Mouse (Mus musculus): Measurements from ENCODE around the gene Zfp454. TPM values are rescaled to one million over a fixed set of nuclear protein-coding genes. Genes with fewer than 3 reads are reported as not detected.

Zfp454 gene
- polyA plus RNA-seq (2015; fragmentation: Nextera tagmentation; extraction: Ambion mirVana): 8.5 and 9.6 TPM in 2 replicates

GRCm38 (mm10) chr11:50887390-50888128, at the start of gene Zfp454:
Gene Zfp454, minus strand, starts transcription at chr11:50887651.
- H3K36me3 ChIP-seq: peaks cover 21% of the 10 kb centered on the region
- peak within 1 kb of the TSS; percentile 79 for H3K4me2 ChIP-seq
- H3K27ac ChIP-seq: peak within 1 kb of the TSS; percentile 79
- H3K4me3 ChIP-seq (replicated peaks): peak within 1 kb of the TSS; percentile 54
- H3K27me3 ChIP-seq: no peaks in the 10 kb centered on the region
- H3K9ac ChIP-seq: peak within 1 kb of the TSS; percentile 51
- WGBS: 6% methylated on average over 26 of the region's 26 CpGs
- H3K4me1 ChIP-seq: peaks cover 8% of the 10 kb centered on the region
- H3K9me3 ChIP-seq (replicated peaks): no peaks in the 10 kb centered on the region
- peak; percentile 96 for ATAC-seq (replicated peaks; ENCODE audit: low FRiP score)

GRCm38 (mm10) chr11:50932040-50932439, 44.6 kb upstream of the Zfp454 start:
- H3K9ac ChIP-seq: no peak overlapping the region
- WGBS: 90% methylated on average over 1 of the region's 1 CpGs
- H3K27me3 ChIP-seq: no peaks in the 10 kb centered on the region
- H3K36me3 ChIP-seq: no peaks in the 10 kb centered on the region
- ATAC-seq (replicated peaks; ENCODE audit: low FRiP score): 0 out of 2 replicates have a peak, but pooled peaks have one; percentile 37
- H3K9me3 ChIP-seq (replicated peaks): no peaks in the 10 kb centered on the region
- peak overlapping the region; percentile 78; the same call in 1 of the 2 replicates for H3K4me3 ChIP-seq (replicated peaks)
- H3K27ac ChIP-seq: peak overlapping the region; percentile 37; the same call in 1 of the 2 replicates
- H3K4me2 ChIP-seq: peak overlapping the region; percentile 96
- peaks cover 6% of the 10 kb centered on the region for H3K4me1 ChIP-seq

- Histone ChIP-seq H3K27me3 (no peaks in the 10 kb centered on the region), H3K4me1 (peaks cover 6% of the 10 kb centered on the region), H3K27ac (peak within 1 kb of the TSS; percentile 71), H3K9ac (peak within 1 kb of the TSS; percentile 76), H3K36me3 (no peaks in the 10 kb centered on the region), H3K4me2 (peak within 1 kb of the TSS; percentile 96), H3K4me3 (replicated peaks) (peak within 1 kb of the TSS; percentile 78), H3K9me3 (replicated peaks) (no peaks in the 10 kb centered on the region)
- ATAC-seq (replicated peaks; ENCODE audit: low FRiP score): peak; percentile 94
- 0% methylated on average over 18 of the region's 18 CpGs for WGBS
These were observed 44.0 kb upstream of the Zfp454 start, which contains the start of gene Zfp354b for GRCm38 (mm10) chr11:50931451-50931866. Gene Zfp354b, minus strand, starts transcription at chr11:50931633.

GRCm38 (mm10) chr11:50931021-50931420, 43.6 kb upstream of the Zfp454 start:
- ATAC-seq (replicated peaks; ENCODE audit: low FRiP score): peak; percentile 73
- peaks cover 6% of the 10 kb centered on the region for H3K4me1 ChIP-seq
- H3K9me3 ChIP-seq (replicated peaks): no peaks in the 10 kb centered on the region
- peak overlapping the region; percentile 78 for H3K4me3 ChIP-seq (replicated peaks)
- H3K27ac ChIP-seq: peak overlapping the region; percentile 71
- 1% methylated on average over 16 of the region's 16 CpGs for WGBS
- no peaks in the 10 kb centered on the region for H3K36me3 ChIP-seq
- peak overlapping the region; percentile 96 for H3K4me2 ChIP-seq
- H3K27me3 ChIP-seq: no peaks in the 10 kb centered on the region
- peak overlapping the region; percentile 76 for H3K9ac ChIP-seq

- H3K9ac ChIP-seq: peak overlapping the region; percentile 76
- 16% methylated on average over 14 of the region's 14 CpGs for WGBS
- no peak overlapping the region for H3K27ac ChIP-seq
- peak overlapping the region; percentile 78 for H3K4me3 ChIP-seq (replicated peaks)
- H3K4me1 ChIP-seq: peaks cover 6% of the 10 kb centered on the region
- no peak for ATAC-seq (replicated peaks; ENCODE audit: low FRiP score)
- H3K4me2 ChIP-seq: peak overlapping the region; percentile 96
- H3K36me3 ChIP-seq: no peaks in the 10 kb centered on the region
- H3K9me3 ChIP-seq (replicated peaks): no peaks in the 10 kb centered on the region
- H3K27me3 ChIP-seq: no peaks in the 10 kb centered on the region
These were observed 43.1 kb upstream of the Zfp454 start for GRCm38 (mm10) chr11:50930469-50931014.

GRCm38 (mm10) chr11:50915671-50916320, 28.3 kb upstream of the Zfp454 start, which contains the start of gene Zfp2:
Gene Zfp2, minus strand, starts transcription at chr11:50916165.
- Histone ChIP-seq H3K9ac (peak within 1 kb of the TSS; percentile 75), H3K27ac (peak within 1 kb of the TSS; percentile 89), H3K36me3 (peaks cover 29% of the 10 kb centered on the region), H3K27me3 (no peaks in the 10 kb centered on the region), H3K4me1 (0 out of 2 replicates have a peak, but pooled peaks cover 5% of the 10 kb centered on the region), H3K9me3 (replicated peaks) (peaks cover 5% of the 10 kb centered on the region; the same call in 1 of the 2 replicates), H3K4me2 (peak within 1 kb of the TSS; percentile 59), H3K4me3 (replicated peaks) (peak within 1 kb of the TSS; percentile 75)
- under 1% methylated on average over 47 of the region's 47 CpGs for WGBS
- peak; percentile 98 for ATAC-seq (replicated peaks; ENCODE audit: low FRiP score)

GRCm38 (mm10) chr11:50914461-50914860, 27.0 kb upstream of the Zfp454 start:
- peaks cover 5% of the 10 kb centered on the region; the same call in 1 of the 2 replicates for H3K9me3 ChIP-seq (replicated peaks)
- no peak overlapping the region for H3K9ac ChIP-seq
- H3K27me3 ChIP-seq: no peaks in the 10 kb centered on the region
- peaks cover 43% of the 10 kb centered on the region for H3K36me3 ChIP-seq
- H3K27ac ChIP-seq: no peak overlapping the region
- no peak overlapping the region for H3K4me3 ChIP-seq (replicated peaks)
- no peak overlapping the region for H3K4me2 ChIP-seq
- 0 out of 2 replicates have a peak, but pooled peaks cover 5% of the 10 kb centered on the region for H3K4me1 ChIP-seq
- 91% methylated on average over 3 of the region's 3 CpGs for WGBS
- ATAC-seq (replicated peaks; ENCODE audit: low FRiP score): no peak

GRCm38 (mm10) chr11:50913301-50913700, 25.9 kb upstream of the Zfp454 start:
- H3K4me3 ChIP-seq (replicated peaks): no peak overlapping the region
- H3K27me3 ChIP-seq: no peaks in the 10 kb centered on the region
- 0 out of 2 replicates have a peak, but pooled peaks cover 5% of the 10 kb centered on the region for H3K4me1 ChIP-seq
- no peak overlapping the region for H3K9ac ChIP-seq
- H3K9me3 ChIP-seq (replicated peaks): peaks cover 5% of the 10 kb centered on the region; the same call in 1 of the 2 replicates
- H3K4me2 ChIP-seq: no peak overlapping the region
- no peak for ATAC-seq (replicated peaks; ENCODE audit: low FRiP score)
- 78% methylated on average over 1 of the region's 1 CpGs for WGBS
- no peak overlapping the region for H3K27ac ChIP-seq
- H3K36me3 ChIP-seq: peaks cover 54% of the 10 kb centered on the region

- ATAC-seq (replicated peaks; ENCODE audit: low FRiP score): no peak
- Histone ChIP-seq H3K4me2 (no peak overlapping the region), H3K4me1 (no peaks in the 10 kb centered on the region), H3K4me3 (replicated peaks) (no peak overlapping the region), H3K27ac (no peak overlapping the region), H3K27me3 (no peaks in the 10 kb centered on the region), H3K9ac (no peak overlapping the region), H3K9me3 (replicated peaks) (peaks cover 22% of the 10 kb centered on the region), H3K36me3 (peaks cover 90% of the 10 kb centered on the region)
- WGBS: 86% methylated on average over 5 of the region's 5 CpGs
These were observed 20.7 kb upstream of the Zfp454 start for GRCm38 (mm10) chr11:50908136-50908535.

GRCm38 (mm10) chr11:50897359-50897758, 9.9 kb upstream of the Zfp454 start:
- 80% methylated on average over 1 of the region's 1 CpGs for WGBS
- peaks cover 56% of the 10 kb centered on the region for H3K9me3 ChIP-seq (replicated peaks)
- no peak for ATAC-seq (replicated peaks; ENCODE audit: low FRiP score)

GRCm38 (mm10) chr11:50892441-50892840, 5.0 kb upstream of the Zfp454 start:
- no peaks in the 10 kb centered on the region for H3K4me1 ChIP-seq
- WGBS: 52% methylated on average over 2 of the region's 2 CpGs
- no peak overlapping the region for H3K9ac ChIP-seq
- H3K4me2 ChIP-seq: no peak overlapping the region
- H3K36me3 ChIP-seq: no peaks in the 10 kb centered on the region
- peaks cover 18% of the 10 kb centered on the region for H3K9me3 ChIP-seq (replicated peaks)
- H3K4me3 ChIP-seq (replicated peaks): no peak overlapping the region
- no peaks in the 10 kb centered on the region for H3K27me3 ChIP-seq
- no peak for ATAC-seq (replicated peaks; ENCODE audit: low FRiP score)
- H3K27ac ChIP-seq: no peak overlapping the region

More at GRCm38 (mm10) chr11:50897359-50897758, 9.9 kb upstream of the Zfp454 start:
- Histone ChIP-seq H3K27me3 (no peaks in the 10 kb centered on the region), H3K27ac (no peak overlapping the region), H3K4me2 (no peak overlapping the region), H3K9ac (no peak overlapping the region), H3K4me3 (replicated peaks) (no peak overlapping the region), H3K4me1 (no peaks in the 10 kb centered on the region), H3K36me3 (peaks cover 41% of the 10 kb centered on the region)

All from kidney, embryonic 15.5 days (tissue).